Mouse (Mus musculus): ENCODE measurements at regions not wholly inside any gene's neighbourhood (a gene's known extent, or its start where the extent isn't known, plus 50 kb on each side); places are given as distances from the start of the nearest gene placed in this dataset.

GRCm38 (mm10) chr12:12882931-12883553 lies 58.7 kb downstream of the Mycn start:
- DNase-seq (ENCODE audit: low read depth, low spot score) = no peak

DNA sequence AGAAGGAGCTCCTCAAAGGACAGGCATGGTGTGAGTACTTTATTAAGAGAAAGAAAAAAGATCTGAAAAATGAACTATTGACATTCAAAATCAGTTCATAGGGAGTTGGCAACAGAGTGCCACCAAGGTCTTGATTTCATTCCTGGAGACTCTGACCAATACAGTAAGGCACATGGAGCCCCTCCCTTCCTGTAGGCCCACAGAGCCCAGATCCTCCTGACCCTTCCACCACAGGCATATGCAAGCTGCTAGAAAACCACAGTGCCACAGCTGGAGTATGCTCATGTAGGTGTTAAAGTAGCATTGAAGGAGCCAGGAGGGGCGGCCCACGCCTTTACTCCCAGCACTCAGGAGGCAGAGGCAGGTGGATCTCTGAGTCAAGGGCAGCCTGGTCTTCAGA lies 63.7 kb downstream of the Mycn start:
- peak; percentile 36 for DNase-seq (ENCODE audit: low read depth, low spot score)

DNA sequence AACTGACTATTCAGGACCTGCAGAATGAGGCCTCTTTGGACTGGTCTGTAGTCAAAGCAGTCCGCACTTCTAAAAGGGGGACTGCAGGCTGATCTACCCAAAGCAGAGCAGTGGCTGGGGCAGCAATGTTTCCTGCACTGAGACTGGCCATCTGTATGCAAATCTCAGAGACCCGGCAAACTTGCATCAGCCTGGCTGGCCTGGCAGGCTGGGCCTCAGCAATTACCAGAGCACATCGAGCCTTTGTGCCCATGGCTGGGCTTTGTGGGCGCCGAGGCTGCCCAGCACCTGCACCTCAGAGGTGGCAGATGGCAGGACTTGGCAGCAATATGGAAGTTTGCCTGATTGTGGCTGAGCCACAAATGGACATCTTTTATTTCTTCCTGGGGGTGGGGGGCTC lies 64.2 kb downstream of the Mycn start:
- no peak for DNase-seq (ENCODE audit: low read depth, low spot score)

GRCm38 (mm10) chr12:12875976-12876745 lies 65.6 kb downstream of the Mycn start:
- DNase-seq (ENCODE audit: low read depth, low spot score) = no peak

- DNase-seq (ENCODE audit: low read depth, low spot score) = peak; percentile 68
Observed at GRCm38 (mm10) chr12:12873551-12873950, 68.2 kb downstream of the Mycn start.

GRCm38 (mm10) chr12:12872974-12873373 lies 68.7 kb downstream of the Mycn start:
- DNase-seq (ENCODE audit: low read depth, low spot score) = no peak

GRCm38 (mm10) chr12:12871272-12871671 lies 70.4 kb downstream of the Mycn start:
- DNase-seq (ENCODE audit: low read depth, low spot score) = peak; percentile 47

DNA sequence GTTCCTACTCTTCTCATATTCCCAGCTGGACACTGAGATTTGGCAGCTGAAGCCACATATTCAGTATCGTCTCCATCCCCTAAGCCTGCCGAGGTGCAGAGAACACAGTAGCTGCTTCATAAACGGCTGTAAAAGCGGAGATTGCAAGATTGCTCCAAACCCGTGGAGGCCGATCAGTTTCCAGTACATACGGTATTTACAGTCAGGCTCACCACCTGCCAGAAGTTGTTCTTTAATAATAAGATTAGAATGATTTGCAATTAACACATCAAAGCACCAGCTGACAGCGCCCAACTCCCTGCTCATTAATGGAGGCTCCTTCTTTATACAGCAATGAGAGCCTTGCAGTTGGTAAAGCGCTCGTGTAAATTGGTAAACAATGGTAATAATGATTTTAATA lies 75.1 kb downstream of the Mycn start:
- no peak for DNase-seq (ENCODE audit: low read depth, low spot score)

- no peak for DNase-seq (ENCODE audit: low read depth, low spot score)
Observed at GRCm38 (mm10) chr12:12850681-12851080, 91.0 kb downstream of the Mycn start.

DNA sequence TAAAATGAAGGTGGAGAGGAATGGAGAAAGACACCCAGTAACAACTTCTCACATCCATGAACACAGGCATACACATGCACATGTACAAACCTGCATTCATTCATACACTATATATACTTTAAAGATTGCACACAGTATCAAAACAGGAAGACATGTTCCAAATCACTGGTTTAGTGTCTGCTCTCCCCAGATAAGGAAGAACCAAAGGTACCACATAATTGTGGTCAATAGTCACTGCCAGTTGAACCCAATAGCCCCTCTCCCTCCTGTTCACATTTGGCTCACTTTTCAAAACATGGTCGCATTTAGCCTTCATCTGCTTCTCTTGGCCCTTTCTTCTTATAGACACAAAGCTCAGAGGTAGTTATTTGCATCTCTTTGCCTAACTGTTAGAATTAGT lies 95.0 kb downstream of the Mycn start:
- DNase-seq (ENCODE audit: low read depth, low spot score) = no peak

DNA sequence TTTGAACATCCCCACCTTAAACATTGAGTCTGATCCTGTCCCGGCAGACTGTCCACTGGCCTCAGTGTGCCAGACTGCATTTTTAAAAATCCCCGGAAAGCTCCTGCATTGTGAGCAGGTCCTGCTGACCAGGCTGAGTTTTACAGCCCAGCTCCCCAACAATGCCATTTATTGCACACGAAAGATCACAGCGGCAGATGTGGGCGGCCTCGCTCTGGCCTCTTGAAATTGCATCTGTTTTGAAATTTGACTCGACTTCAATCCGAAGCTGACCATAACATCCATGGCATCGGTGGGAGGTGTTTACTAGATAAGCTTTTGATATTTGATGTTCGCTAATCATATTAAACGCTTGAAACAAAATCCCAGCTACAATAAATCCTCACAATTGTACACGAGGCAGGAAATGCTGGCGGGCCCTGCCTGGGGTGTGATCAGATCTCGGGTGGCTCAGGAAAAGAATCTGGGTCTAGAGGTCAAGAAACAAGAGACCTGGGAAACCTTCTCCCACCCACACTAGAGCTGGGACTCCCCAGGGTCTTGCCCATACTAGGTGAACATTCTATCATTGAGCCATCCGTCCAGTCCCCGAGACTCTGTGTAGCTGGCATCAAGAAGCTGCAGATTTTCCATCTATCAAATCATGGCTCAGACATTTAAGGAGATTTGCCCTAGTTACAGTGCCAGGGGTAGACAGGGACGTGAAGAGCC lies 99.3 kb downstream of the Mycn start:
- no peak for DNase-seq (ENCODE audit: low read depth, low spot score)

DNA sequence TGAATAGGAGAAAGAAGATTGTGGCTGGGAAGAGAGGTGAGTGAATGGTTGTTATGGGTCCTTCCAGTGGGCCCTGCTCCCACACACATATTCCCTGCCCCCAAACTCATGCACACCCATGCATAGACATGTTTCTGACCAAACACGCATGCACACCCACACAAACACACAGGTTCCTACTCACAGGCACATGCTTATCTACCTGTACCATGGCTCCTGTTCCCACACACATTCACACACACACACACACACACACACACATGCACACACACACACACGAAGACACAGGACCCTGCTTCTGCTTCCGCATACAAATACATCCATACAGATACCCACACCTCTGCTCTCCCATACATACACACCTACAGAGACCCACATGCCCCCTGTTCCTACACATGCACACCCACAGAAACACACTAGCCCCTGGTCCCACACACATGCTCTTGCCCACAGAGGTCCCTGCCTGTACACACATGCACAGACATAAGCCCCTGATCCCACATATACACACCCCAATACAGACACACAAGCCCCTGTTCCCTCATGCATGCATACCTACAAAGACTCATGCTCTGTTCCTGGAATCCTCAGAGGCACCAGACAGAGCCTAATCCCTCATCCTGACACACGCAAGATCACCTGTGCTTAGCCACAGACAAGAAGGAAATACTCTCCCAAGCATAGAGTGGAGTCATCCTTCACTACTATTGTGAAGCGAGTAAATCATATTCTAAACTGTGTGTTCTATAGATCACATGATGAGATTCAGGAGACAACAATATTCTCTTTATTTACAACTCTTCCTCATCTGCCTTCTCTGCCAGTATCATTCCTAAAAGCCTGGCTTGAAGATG lies 100.1 kb downstream of the Mycn start:
- DNase-seq (ENCODE audit: low read depth, low spot score) = no peak

- peak; percentile 62 for DNase-seq (ENCODE audit: low read depth, low spot score)
Observed at GRCm38 (mm10) chr12:12840661-12841384, 100.9 kb downstream of the Mycn start.

DNA sequence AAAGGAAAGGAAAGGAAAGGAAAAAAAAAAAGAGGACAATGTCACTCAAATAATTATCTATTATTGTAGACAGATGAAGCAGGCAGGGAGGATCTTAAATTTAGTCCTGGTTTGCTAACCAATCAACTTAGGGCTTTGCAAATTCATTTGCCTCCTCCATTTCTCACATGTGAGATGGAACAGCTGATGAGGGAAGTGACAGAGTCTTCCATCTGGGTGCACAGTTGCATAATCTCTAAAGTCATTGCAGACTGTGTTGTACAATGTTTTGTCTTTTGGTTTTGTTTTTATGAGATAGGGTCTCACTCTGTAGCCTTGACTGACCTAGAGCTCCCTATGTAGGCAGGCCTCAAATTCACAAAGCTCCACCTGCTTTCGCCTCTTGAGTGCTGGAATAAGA lies 103.9 kb downstream of the Mycn start:
- no peak for DNase-seq (ENCODE audit: low read depth, low spot score)

DNA sequence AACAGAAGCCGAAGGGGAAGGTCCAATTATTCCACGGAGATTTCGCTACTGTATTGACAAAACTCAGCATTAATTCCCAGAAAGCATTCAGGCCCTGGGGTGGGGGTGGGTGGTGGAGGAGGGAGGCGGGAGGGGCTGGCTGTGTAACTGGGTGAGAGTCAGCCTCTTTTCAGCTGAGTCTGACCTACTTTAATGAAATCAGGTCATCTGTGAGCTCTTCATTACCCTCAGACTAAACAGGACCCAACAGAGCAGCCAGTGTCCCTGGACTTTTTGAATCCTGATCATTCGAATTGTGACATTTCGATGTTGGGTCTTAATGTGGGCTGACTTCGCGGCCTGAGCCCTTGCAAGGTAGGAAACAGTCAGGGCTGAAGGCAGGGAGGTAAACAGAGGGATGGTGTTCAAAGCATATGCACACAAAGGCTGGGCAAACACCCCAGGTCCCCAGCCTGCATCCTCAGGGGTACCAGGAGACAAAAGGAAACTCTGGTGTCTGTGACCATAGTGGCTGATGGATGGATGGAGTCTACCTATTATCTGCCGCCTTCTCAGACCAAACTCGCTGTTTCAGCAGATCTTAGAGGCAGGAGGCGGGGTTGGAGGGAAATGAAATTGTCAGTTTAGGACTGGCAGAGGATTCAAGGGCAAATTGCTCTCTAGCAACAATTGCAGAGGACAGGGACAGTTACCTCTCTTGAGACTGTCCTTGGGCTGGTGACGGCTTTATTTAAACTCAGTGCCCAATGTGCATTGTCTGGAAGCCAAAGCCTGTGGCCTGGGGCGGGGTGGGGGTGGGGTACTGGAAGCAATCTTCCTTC lies 113.7 kb downstream of the Mycn start:
- peak; percentile 70 for DNase-seq (ENCODE audit: low read depth, low spot score)

DNA sequence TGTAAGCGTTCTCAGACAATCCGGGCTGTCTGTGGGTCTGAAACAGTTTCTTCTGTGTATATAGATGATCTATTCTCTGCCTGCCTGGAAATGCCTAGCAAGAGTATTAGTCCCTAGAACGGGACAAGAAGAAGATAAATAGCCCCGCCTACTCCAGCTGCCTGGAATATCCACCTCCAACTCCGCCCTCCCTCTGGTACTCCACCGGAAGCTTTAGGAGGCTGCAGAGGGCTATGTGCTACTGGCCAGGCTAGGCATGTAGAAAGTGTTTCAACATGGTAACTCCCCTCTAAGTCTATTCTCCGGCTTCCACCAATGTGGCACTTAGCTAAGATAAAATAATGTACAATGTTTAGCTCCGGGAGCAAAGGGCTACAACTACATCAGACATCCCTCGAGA lies 114.3 kb downstream of the Mycn start:
- DNase-seq (ENCODE audit: low read depth, low spot score) = peak; percentile 56

GRCm38 (mm10) chr12:12826431-12826830 lies 115.3 kb downstream of the Mycn start:
- peak; percentile 72 for DNase-seq (ENCODE audit: low read depth, low spot score)

- no peak for DNase-seq (ENCODE audit: low read depth, low spot score)
Observed at GRCm38 (mm10) chr12:12825842-12826241, 115.9 kb downstream of the Mycn start.

GRCm38 (mm10) chr12:12821473-12821872 lies 120.2 kb downstream of the Mycn start:
- DNase-seq (ENCODE audit: low read depth, low spot score) = peak; percentile 66

GRCm38 (mm10) chr12:12820668-12821351 lies 120.9 kb downstream of the Mycn start:
- DNase-seq (ENCODE audit: low read depth, low spot score) = no peak
